Mouse (Mus musculus) fat pad, adult 2 months (tissue): ENCODE data around the gene Tigd3.

Experiments
- DNase-seq: peaks from one replicate; pipeline ENCODE4 v3.0.0-alpha.2; 2011; ENCODE audit warnings: low read depth, low spot score; ENCODE audit errors: extremely low read depth

The Tigd3 gene

GRCm38 (mm10) chr19:5894002-5894678, at the start of gene Tigd3:
Gene Tigd3, minus strand, starts transcription at chr19:5894149.
- no peak for DNase-seq

DNA sequence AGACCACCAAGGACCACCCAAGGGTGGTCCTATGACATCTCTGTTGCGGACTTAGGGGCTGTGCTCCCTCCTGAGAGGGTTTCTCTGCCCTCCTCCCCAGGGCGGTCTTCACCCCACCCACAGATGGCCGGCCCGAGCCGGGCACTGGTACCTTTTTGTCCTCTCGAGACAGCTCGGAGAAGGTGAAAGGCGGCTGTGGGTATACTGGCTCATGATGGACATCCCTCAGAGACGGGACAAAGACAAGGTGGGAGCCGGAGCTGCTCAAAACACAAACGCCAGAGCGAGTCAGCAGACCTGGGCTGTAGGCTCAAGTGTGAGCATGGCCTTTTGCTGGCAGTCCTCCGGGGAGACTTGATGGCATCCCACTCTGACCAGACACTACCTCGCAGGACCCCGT, 49.5 kb upstream of the Tigd3 start:
- no peak for DNase-seq

- no peak for DNase-seq
These were observed 48.6 kb upstream of the Tigd3 start for GRCm38 (mm10) chr19:5942581-5942980.

GRCm38 (mm10) chr19:5940656-5941055, 46.7 kb upstream of the Tigd3 start:
- no peak for DNase-seq

DNA sequence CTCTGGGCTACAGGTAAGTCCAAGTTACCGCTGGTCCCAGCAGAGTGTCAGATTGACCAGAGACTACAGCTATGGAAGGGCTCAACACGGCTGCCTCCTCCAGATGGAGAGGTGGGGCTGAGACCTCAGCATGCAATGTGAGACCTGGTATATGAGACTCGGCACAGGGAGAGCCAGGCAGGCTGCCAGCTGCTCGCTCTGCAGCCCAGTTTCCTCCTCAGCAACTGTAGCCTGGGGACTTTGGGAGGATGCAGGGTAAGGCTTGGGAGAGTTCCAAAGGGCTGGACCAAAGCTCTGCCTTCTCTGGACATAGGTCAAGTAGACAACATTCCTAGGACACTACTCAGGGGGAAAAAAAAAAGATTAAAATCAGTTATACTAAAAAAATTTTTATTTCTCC, 46.2 kb upstream of the Tigd3 start:
- DNase-seq, result no peak

GRCm38 (mm10) chr19:5939715-5940114, 45.8 kb upstream of the Tigd3 start:
- DNase-seq, result no peak

DNA sequence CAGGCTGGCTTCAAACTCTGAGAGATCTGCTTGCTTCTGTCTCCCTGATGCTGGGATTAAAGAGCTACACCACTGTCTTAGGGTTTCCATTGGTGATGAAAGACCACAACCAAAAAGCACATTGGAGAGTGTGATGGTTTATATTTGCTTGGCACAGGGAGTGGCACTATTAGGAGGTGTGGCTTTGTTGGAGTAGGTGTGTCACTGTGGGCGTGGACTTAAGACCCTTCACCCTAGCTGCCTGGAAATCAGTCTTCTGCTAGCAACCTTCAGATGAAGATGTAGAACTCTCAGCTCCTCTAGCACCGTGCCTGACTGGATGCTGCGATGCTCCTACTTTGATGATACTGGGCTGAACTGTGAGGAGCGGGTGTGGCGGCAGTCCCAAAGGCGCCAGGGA, 44.6 kb upstream of the Tigd3 start:
- no peak for DNase-seq

DNA sequence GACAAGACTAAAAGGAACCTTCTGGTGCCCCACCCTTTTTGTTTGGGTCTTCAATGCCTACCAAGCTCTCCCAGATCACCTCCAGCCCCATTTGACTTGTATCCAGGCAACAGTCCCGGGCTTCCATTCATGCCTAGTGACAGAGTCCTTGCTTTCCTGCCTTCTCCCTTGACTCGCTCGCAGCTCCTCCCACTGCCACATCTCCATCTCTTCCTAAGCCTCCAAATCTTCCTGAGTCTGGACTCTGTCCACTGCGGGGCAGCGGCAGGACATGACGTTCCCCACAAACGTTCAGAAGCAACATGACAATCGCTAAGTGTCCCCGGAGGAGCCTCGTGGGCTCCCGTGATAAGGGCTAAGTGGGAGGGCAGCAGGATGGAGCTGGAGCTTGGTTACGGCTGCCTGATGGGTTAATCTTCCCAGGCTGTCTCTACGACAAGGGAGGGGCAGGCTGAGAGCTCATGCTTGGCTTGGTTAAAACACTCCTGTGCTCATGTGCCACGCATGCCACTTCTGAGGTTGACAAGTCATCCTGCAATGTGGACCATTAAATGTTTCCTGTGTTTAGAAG, 44.0 kb upstream of the Tigd3 start:
- no peak for DNase-seq

- DNase-seq, result no peak
These were observed 43.3 kb upstream of the Tigd3 start for GRCm38 (mm10) chr19:5937095-5937835.

- no peak for DNase-seq
These were observed 41.7 kb upstream of the Tigd3 start for GRCm38 (mm10) chr19:5935691-5936090.

DNA sequence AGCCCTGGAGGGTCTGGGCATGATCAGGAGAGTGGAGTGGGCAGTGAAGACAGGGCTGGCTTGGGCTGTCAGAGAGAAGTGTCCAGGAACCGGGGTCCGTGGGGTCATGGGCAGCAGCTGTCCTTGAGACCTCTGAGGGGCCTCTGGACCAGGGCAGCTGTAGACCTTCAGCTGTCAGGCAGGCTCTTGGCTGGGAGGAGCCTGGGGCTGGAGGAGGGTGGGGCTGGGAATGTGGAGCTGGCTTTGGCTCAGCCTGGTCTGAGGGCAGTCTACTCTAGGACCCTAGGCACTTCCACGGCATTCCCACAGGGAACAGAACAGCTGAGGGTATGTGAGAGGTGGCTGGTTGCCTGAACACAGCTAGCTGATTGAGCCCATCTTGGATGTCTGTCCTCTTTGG, 41.3 kb upstream of the Tigd3 start:
- DNase-seq, result no peak

- no peak for DNase-seq
These were observed 36.0 kb upstream of the Tigd3 start for GRCm38 (mm10) chr19:5929634-5930596.

GRCm38 (mm10) chr19:5928546-5928945, 34.6 kb upstream of the Tigd3 start:
- no peak for DNase-seq

GRCm38 (mm10) chr19:5928104-5928503, 34.2 kb upstream of the Tigd3 start:
- DNase-seq, result no peak

GRCm38 (mm10) chr19:5927532-5927931, 33.6 kb upstream of the Tigd3 start:
- DNase-seq, result no peak

GRCm38 (mm10) chr19:5927026-5927425, 33.1 kb upstream of the Tigd3 start:
- no peak for DNase-seq

- DNase-seq, result no peak
These were observed 31.4 kb upstream of the Tigd3 start for GRCm38 (mm10) chr19:5925311-5925855.

DNA sequence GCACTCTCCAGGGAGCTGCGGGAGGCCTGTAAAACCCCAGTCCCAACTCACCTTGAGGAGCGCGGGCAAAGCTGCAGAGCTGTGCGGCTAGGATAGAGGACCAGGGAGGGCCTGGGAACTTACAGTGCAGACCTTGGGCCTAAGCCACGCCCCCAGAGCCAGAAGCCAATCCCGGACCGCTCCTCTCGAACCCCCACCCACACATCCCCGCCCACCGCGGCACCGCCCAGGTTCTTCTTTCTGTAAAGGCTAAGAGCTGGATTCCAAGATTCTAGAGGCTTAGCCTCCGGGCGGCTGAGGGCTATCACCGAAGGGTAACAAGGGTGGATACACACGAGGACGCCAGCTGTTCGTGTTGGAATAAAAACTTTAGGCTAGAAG, 30.8 kb upstream of the Tigd3 start, which contains the start of gene Cdc42ep2:
Gene Cdc42ep2, minus strand, starts transcription at position 104 of the 381 bp plus-strand sequence.
- peak; percentile 51 for DNase-seq

DNA sequence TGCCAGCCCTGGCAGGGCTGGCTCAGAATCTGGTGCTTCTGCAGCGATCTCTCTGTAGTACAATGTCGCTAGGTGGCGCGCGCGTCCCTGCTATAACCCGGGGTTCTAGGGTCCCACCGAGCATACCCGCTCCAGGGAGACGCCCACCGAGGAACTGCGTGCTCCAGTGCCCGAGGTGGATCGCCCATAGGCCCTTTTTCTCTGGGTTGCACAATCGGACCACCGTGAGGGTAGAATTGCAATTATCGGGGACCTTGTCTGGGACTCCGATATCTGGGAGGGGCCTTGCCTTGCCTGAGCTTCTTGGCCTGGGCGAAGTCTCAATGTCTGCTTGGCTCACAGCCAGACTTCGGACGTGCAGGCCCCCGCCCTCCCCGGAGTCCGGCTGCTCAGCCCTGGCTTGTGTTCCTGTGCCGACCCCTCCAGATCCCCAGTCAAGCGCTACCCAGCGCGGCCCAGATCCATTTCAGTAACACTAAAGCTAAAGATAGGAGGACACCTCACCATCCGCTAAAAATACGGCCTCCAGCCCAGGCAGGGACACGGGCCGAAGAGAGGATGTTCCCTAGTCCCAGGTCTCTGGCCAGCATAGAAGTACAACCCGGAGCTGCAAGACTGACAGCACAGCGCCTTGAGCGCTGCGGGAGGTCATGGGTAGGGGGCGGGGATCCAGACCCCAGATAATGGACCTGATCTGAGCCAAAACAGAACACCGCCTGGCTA, 30.2 kb upstream of the Tigd3 start:
- no peak for DNase-seq

DNA sequence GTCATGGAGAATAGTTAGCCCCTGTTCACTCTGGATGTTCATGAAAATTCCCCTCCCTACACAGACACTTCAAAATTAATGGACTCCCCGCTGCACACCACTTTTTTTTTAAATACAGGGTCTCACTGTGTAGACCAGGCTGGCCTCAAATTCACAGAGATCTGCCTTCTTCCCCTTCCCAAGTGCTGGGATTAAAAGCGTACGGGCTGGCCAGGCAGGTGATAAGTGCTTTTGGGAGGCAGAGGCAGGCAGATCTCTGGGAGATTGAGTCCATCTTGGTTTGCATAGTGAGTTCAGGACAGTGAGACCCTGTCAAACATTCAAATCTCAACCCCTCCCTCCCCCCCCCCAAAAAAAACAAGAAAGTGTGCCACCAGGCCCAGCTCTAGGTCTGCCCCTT, 29.0 kb upstream of the Tigd3 start:
- no peak for DNase-seq
